8 mouse cellular contexts compared by ENCODE assay signal in genomic region chr2:102657726-102658125, GRCm38 (mm10). TPM values are rescaled to one million over a fixed set of nuclear protein-coding genes. Genes with fewer than 3 reads are reported as not detected.
DNase-seq lines count a peak whose midpoint lies in the region; ATAC-seq and TF ChIP-seq lines count a peak whose summit lies in the region.

No protein-coding gene starts in this region.

- H3K4me1 ChIP-seq in heart, embryonic 10.5 days: peaks cover 20% of the 10 kb centered on the region
- H3K4me1 ChIP-seq in hindbrain, embryonic 11.5 days (replicated peaks; ENCODE audit: control insufficient read depth, insufficient read depth, low read length): peaks cover 6% of the 10 kb centered on the region
- H3K4me1 ChIP-seq in midbrain, postnatal 0 days (ENCODE audit: insufficient read depth, low read length): peaks cover 16% of the 10 kb centered on the region; the same call in 1 of the 2 replicates

- H3K9me3 ChIP-seq in heart, embryonic 10.5 days: no peaks in the 10 kb centered on the region
- H3K9me3 ChIP-seq in hindbrain, embryonic 11.5 days (ENCODE audit: control insufficient read depth, low read length): no peaks in the 10 kb centered on the region
- H3K9me3 ChIP-seq in midbrain, postnatal 0 days (ENCODE audit: low read length): no peaks in the 10 kb centered on the region

- no peak overlapping the region; the same call in 1 of the 2 replicates for H3K9ac ChIP-seq in hindbrain, embryonic 11.5 days (ENCODE audit: low read depth, low read length)
- peak overlapping the region; percentile 79 for H3K9ac ChIP-seq in midbrain, postnatal 0 days (replicated peaks; ENCODE audit: low read length, poor library complexity, severe bottlenecking)

- intact Hi-C loops in gastrocnemius, adult 2 months (cut with DNase I): no loop called here

- no peak for TF ChIP-seq CTCF in midbrain, postnatal 0 days (IDR thresholded peaks at IDR 0.05)
- no peak for TF ChIP-seq CTCF in gastrocnemius, adult 2 months (IDR thresholded peaks at IDR 0.05)

- peak overlapping the region; percentile 85 for H3K4me3 ChIP-seq in heart, embryonic 10.5 days
- H3K4me3 ChIP-seq in hindbrain, embryonic 11.5 days (ENCODE audit: low read depth, low read length): peak overlapping the region; percentile 74
- peak overlapping the region; percentile 83 for H3K4me3 ChIP-seq in midbrain, postnatal 0 days (ENCODE audit: low read depth, low read length)
- H3K4me3 ChIP-seq in gastrocnemius, adult 2 months: no peak overlapping the region

- no peak overlapping the region for H3K27ac ChIP-seq in heart, embryonic 10.5 days
- peak overlapping the region; percentile 89 for H3K27ac ChIP-seq in hindbrain, embryonic 11.5 days (ENCODE audit: low read depth, low read length)
- peak overlapping the region; percentile 88 for H3K27ac ChIP-seq in midbrain, postnatal 0 days (ENCODE audit: low read depth, low read length)
- no peak overlapping the region for H3K27ac ChIP-seq in gastrocnemius, adult 2 months

- WGBS in heart, embryonic 10.5 days: 19% methylated on average over 7 of the region's 7 CpGs
- 4% methylated on average over 5 of the region's 7 CpGs for WGBS in hindbrain, embryonic 11.5 days
- WGBS in midbrain, postnatal 0 days: 4% methylated on average over 7 of the region's 7 CpGs

- DNase-seq in heart, embryonic 10.5 days (ENCODE audit: low spot score): no peak
- DNase-seq in heart, adult 18-20 months: no peak
- peak; percentile 44 for DNase-seq in cerebellum, adult 9-10 months
- DNase-seq in hindbrain, embryonic 11.5 days (ENCODE audit: low spot score): peak; percentile 57
- no peak for DNase-seq in midbrain, postnatal 0 days (ENCODE audit: low spot score)
- no peak for DNase-seq in urinary bladder, postnatal 25 days (ENCODE audit: low spot score)
- DNase-seq in kidney, adult 9 months: no peak
- DNase-seq in gastrocnemius, adult 2 months: no peak

- ATAC-seq in hindbrain, embryonic 11.5 days (ENCODE audit: low FRiP score): peak; percentile 50
- ATAC-seq in midbrain, postnatal 0 days (ENCODE audit: low FRiP score): no peak

- H3K27me3 ChIP-seq in heart, embryonic 10.5 days (ENCODE audit: insufficient read depth, poor library complexity, severe bottlenecking): peaks cover 45% of the 10 kb centered on the region
- H3K27me3 ChIP-seq in hindbrain, embryonic 11.5 days (ENCODE audit: control insufficient read depth, insufficient read depth, low read length): no peaks in the 10 kb centered on the region
- H3K27me3 ChIP-seq in midbrain, postnatal 0 days (ENCODE audit: insufficient read depth, low read length): no peaks in the 10 kb centered on the region

- peak overlapping the region; percentile 89 for H3K4me2 ChIP-seq in hindbrain, embryonic 11.5 days (replicated peaks; ENCODE audit: low read depth, low read length)
- peak overlapping the region; percentile 87 for H3K4me2 ChIP-seq in midbrain, postnatal 0 days (ENCODE audit: low read depth, low read length, poor library complexity, severe bottlenecking)

- no peaks in the 10 kb centered on the region for H3K36me3 ChIP-seq in heart, embryonic 10.5 days
- no peaks in the 10 kb centered on the region for H3K36me3 ChIP-seq in hindbrain, embryonic 11.5 days (ENCODE audit: control insufficient read depth, insufficient read depth, low read length)
- no peaks in the 10 kb centered on the region for H3K36me3 ChIP-seq in midbrain, postnatal 0 days (ENCODE audit: insufficient read depth, low read length)

RNA-seq across cellular contexts. Expression of gene Slc1a2, which starts 0.7 kb away (rescaled TPM):
- polyA plus RNA-seq in heart, embryonic 10.5 days (2016; fragmentation: Nextera tagmentation; extraction: Ambion mirVana): 0.21 and 0.40 TPM in 2 replicates
- total RNA-seq in heart, adult 18-20 months (2021): under 1 TPM; 0.22 to 0.62 TPM
- 16.6 and 19.8 TPM in 2 replicates for polyA plus RNA-seq in hindbrain, embryonic 11.5 days (2014; fragmentation: Nextera tagmentation; extraction: Ambion mirVana)
- total RNA-seq in midbrain, postnatal 0 days (2014; rRNA removed): 97.1 and 102 TPM in 2 replicates
- polyA plus RNA-seq in midbrain, postnatal 0 days (2015; fragmentation: Nextera tagmentation; extraction: Ambion mirVana): 13.4 and 15.7 TPM in 2 replicates
- total RNA-seq in gastrocnemius, adult 2 months (2021): under 1 TPM; 0.14 to 0.36 TPM

Comparison
In these comparisons a context has a peak if more than half of its experiments do, and no peak if none do; other contexts are left out.
1. DNase-seq: peak in cerebellum, adult 9-10 months (single experiment) and hindbrain, embryonic 11.5 days (single experiment); none in heart, embryonic 10.5 days (single experiment), heart, adult 18-20 months (0 of 2), midbrain, postnatal 0 days (single experiment), urinary bladder, postnatal 25 days (single experiment), kidney, adult 9 months (single experiment) and gastrocnemius, adult 2 months (single experiment).
2. H3K27ac ChIP-seq: peak in hindbrain, embryonic 11.5 days (single experiment) and midbrain, postnatal 0 days (single experiment); none in heart, embryonic 10.5 days (single experiment) and gastrocnemius, adult 2 months (single experiment).
3. RNA of gene Slc1a2, which starts 0.7 kb away (total RNA-seq): 97.1 to 102 TPM in midbrain, postnatal 0 days; 0.22 to 0.62 TPM in heart, adult 18-20 months and 0.14 to 0.36 TPM in gastrocnemius, adult 2 months; every median in the first group is over 10 times any median in the second.